Mouse (Mus musculus) induced T-regulatory cell, adult 2 months (primary cell): ENCODE measurements around the gene Ybey.
A peak's percentile ranks its signal among the peaks of the same experiment; 100 is the strongest.

ENCODE experiments used
- DNase-seq: peaks from one replicate; pipeline ENCODE4 v3.0.0-alpha.2; 2012; ENCODE audit warnings: low read depth

Ybey gene

GRCm38 (mm10) chr10:76468203-76469162 is at the start of gene Ybey, which contains the start of gene Mcm3ap:
Gene Ybey (minus strand): TSS chr10:76469114.
Gene Mcm3ap (plus strand): TSS chr10:76468927.
- peak; percentile 95 for DNase-seq

- DNase-seq, result peak; percentile 87
These were observed 44.2 kb upstream of the Ybey start for GRCm38 (mm10) chr10:76512965-76513583.

- DNase-seq, result no peak
These were observed 37.0 kb upstream of the Ybey start for GRCm38 (mm10) chr10:76505865-76506264.

- DNase-seq, result no peak
These were observed 35.5 kb upstream of the Ybey start for GRCm38 (mm10) chr10:76504271-76504943.

GRCm38 (mm10) chr10:76497522-76497921 is 28.6 kb upstream of the Ybey start:
- no peak for DNase-seq

GRCm38 (mm10) chr10:76496366-76496765 is 27.5 kb upstream of the Ybey start:
- DNase-seq, result no peak

- DNase-seq, result no peak
These were observed 26.6 kb upstream of the Ybey start for GRCm38 (mm10) chr10:76495501-76495900.

GRCm38 (mm10) chr10:76493527-76493926 is 24.6 kb upstream of the Ybey start:
- DNase-seq, result no peak

- no peak for DNase-seq
These were observed 20.3 kb upstream of the Ybey start for GRCm38 (mm10) chr10:76489205-76489604.

GRCm38 (mm10) chr10:76488265-76488664 is 19.4 kb upstream of the Ybey start:
- no peak for DNase-seq

GRCm38 (mm10) chr10:76486302-76486701 is 17.4 kb upstream of the Ybey start:
- DNase-seq, result no peak

GRCm38 (mm10) chr10:76481480-76481879 is 12.6 kb upstream of the Ybey start:
- no peak for DNase-seq

- DNase-seq, result no peak
These were observed 11.9 kb upstream of the Ybey start for GRCm38 (mm10) chr10:76480851-76481250.

GRCm38 (mm10) chr10:76473759-76474158 is 4.8 kb upstream of the Ybey start:
- DNase-seq, result no peak

- DNase-seq, result no peak
These were observed 6.2 kb downstream of the Ybey start for GRCm38 (mm10) chr10:76462721-76463120.

- no peak for DNase-seq
These were observed 6.6 kb downstream of the Ybey start for GRCm38 (mm10) chr10:76462312-76462711.

GRCm38 (mm10) chr10:76461255-76461654 is 7.7 kb downstream of the Ybey start:
- DNase-seq, result no peak

GRCm38 (mm10) chr10:76455289-76455688 is 13.6 kb downstream of the Ybey start:
- peak; percentile 66 for DNase-seq

- no peak for DNase-seq
These were observed 20.1 kb downstream of the Ybey start, which contains the start of gene 2610028H24Rik for GRCm38 (mm10) chr10:76448851-76449250. Gene 2610028H24Rik (plus strand): TSS chr10:76449081.

- DNase-seq, result no peak
These were observed 21.3 kb downstream of the Ybey start for GRCm38 (mm10) chr10:76447406-76448229.

GRCm38 (mm10) chr10:76445996-76446681 is 22.8 kb downstream of the Ybey start:
- no peak for DNase-seq
